Mouse (Mus musculus): ENCODE results near the gene 1700001O22Rik. TPM values are rescaled to one million over a fixed set of nuclear protein-coding genes. Genes with fewer than 3 reads are reported as not detected.

1700001O22Rik gene
- polyA plus RNA-seq (2014; fragmentation: Illumina TruSeq; extraction: RNeasy Lipid Tissue Mini Kit (QIAGEN cat#74804); ENCODE audit: low read depth, low replicate concordance): 20.4 TPM

DNA sequence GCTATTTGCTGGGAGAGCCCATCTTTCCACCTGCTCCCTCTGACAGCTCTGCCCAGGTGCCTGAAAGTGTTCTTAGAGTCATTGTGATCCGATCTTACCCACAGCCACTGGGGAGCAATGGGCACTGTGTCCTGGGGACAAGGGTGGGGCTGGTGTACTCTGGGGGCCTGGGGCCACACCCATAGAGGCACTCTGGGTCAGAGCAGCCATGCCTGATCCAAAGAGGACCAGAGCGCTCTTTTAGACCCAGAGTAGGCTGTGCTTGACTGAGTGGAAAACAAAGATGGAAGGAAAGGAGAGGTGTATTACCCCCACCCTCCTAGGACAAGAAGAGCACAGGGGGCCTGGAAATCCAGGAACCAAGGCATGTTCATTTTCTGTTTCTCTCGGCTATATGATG, at the start of gene 1700001O22Rik:
Gene 1700001O22Rik, minus strand, starts transcription at position 58 of the 400 bp plus-strand sequence.

DNA sequence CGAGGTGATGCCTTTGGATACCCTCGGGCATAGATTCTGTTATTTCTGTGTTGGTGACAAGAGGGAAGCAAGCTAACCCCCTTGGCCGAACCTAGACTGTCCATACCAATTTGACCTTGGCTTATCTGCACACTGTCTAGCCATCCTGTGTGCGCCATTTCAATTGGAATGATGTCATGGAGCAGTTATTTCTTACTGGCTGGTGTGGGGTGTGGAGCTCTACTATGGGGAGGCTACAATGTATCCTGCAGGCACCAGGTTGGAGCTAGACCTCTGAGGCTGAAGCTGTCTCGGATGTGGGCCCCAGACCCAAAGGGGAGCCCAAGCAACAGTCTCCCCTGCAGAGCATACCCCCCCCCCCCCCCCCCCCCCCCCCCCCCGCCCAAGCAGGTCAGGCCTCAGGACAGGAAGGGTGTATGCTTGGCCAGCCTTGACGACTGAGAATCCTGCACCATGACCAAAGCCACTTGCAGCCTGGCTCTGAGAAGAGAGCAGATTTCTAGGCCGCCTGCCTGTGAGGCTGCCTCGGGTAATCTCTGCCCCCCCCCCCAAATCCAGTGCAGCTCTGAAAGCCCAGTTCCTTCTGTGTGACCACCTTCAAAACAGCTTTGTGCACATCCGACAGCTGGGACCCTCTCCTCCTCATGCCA, 31.0 kb upstream of the 1700001O22Rik start, which contains the start of gene Prrx2:
Gene Prrx2, plus strand, starts transcription at position 600 of the 650 bp plus-strand sequence.

DNA sequence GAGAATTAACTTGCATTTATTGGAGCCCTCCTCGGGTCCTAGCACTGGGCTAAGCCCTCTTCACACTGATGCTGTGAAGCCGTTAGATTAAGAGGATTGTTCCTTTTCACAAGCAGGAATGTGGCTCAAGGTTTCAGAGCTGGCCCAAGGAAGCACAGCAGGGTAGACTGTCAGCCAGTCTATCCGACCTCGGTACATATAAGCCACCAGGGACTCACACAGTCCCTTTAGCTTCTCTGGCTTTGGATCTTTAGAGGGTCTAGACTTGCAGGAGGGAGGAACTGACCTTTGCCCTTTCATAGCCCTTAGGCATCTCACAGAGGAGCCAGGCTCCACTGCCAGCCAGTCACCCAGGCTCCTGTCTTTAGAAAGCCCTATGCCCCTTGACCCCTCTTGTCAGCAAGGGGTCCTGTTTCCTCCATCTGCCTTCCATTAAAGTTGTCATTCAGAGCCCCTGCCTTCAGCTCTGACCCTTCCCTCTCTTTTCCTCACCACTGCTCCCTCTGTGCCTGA, 26.9 kb upstream of the 1700001O22Rik start, which contains the start of gene Asb6:
Gene Asb6, minus strand, starts transcription at position 51 of the 513 bp plus-strand sequence.

DNA sequence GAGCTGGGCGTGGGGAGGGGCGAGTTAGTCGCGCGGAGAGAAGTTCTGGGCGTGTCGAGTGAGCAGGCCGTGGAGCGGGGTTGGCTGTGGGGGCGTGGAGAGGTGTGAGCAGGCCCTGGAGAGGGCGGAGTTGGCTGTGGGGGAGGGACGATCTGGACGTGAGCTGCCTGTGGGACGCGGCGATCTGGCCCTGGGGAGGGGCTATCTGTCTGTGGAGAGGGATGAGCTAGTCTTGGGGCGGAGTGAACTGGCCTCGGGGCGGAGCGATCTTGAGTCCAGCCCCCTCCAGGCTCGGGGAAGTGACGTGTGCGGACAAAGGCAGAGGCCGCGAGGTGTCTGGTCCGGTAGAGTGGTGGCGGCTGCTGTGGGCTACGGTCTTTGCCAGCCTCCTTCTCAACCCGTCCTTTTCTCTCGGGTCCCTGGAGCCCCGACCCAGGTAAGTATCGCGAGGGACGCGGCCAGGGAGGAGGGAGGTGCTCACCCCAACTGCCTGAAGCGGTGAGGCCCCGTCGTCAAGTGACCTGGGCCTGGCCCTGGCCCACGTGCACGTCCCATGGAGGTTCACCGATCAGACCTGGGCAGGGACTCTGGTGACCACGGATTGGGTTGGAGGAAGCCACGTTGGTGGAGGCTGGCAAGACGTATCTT, 4.3 kb upstream of the 1700001O22Rik start, which contains the start of gene Ntmt1:
Gene Ntmt1, plus strand, starts transcription at position 179 of the 648 bp plus-strand sequence.

Other genes starting within 250 kb of the 1700001O22Rik start
- gene Cstad, start 208.6 kb downstream of the 1700001O22Rik start, polyA plus RNA-seq (2014; fragmentation: Illumina TruSeq; extraction: RNeasy Lipid Tissue Mini Kit (QIAGEN cat#74804); ENCODE audit: low read depth, low replicate concordance): 3.0 TPM
- 21.6 TPM for gene Ntmt1, start 4.2 kb upstream of the 1700001O22Rik start, polyA plus RNA-seq (2014; fragmentation: Illumina TruSeq; extraction: RNeasy Lipid Tissue Mini Kit (QIAGEN cat#74804); ENCODE audit: low read depth, low replicate concordance)
- 21.4 TPM for gene Asb6, start 26.7 kb upstream of the 1700001O22Rik start, polyA plus RNA-seq (2014; fragmentation: Illumina TruSeq; extraction: RNeasy Lipid Tissue Mini Kit (QIAGEN cat#74804); ENCODE audit: low read depth, low replicate concordance)
- gene Prrx2, start 31.3 kb upstream of the 1700001O22Rik start, polyA plus RNA-seq (2014; fragmentation: Illumina TruSeq; extraction: RNeasy Lipid Tissue Mini Kit (QIAGEN cat#74804); ENCODE audit: low read depth, low replicate concordance): 3.7 TPM
- gene Ptges, start 126.2 kb upstream of the 1700001O22Rik start, polyA plus RNA-seq (2014; fragmentation: Illumina TruSeq; extraction: RNeasy Lipid Tissue Mini Kit (QIAGEN cat#74804); ENCODE audit: low read depth, low replicate concordance): 62.7 TPM
- gene Tor1b, start 149.3 kb upstream of the 1700001O22Rik start, polyA plus RNA-seq (2014; fragmentation: Illumina TruSeq; extraction: RNeasy Lipid Tissue Mini Kit (QIAGEN cat#74804); ENCODE audit: low read depth, low replicate concordance): 33.6 TPM
- gene Tor1a, start 164.3 kb upstream of the 1700001O22Rik start, polyA plus RNA-seq (2014; fragmentation: Illumina TruSeq; extraction: RNeasy Lipid Tissue Mini Kit (QIAGEN cat#74804); ENCODE audit: low read depth, low replicate concordance): 37.4 TPM
- 48.0 TPM for gene BC005624, start 178.5 kb upstream of the 1700001O22Rik start, polyA plus RNA-seq (2014; fragmentation: Illumina TruSeq; extraction: RNeasy Lipid Tissue Mini Kit (QIAGEN cat#74804); ENCODE audit: low read depth, low replicate concordance)
- 34.8 TPM for gene Usp20, start 178.6 kb upstream of the 1700001O22Rik start, polyA plus RNA-seq (2014; fragmentation: Illumina TruSeq; extraction: RNeasy Lipid Tissue Mini Kit (QIAGEN cat#74804); ENCODE audit: low read depth, low replicate concordance)

Measured in adipose tissue, adult 10 weeks (tissue).